Mouse (Mus musculus): ENCODE results near the gene Hlcs. TPM values are rescaled to one million over a fixed set of nuclear protein-coding genes. Genes with fewer than 3 reads are reported as not detected.

The Hlcs gene
- polyA plus RNA-seq, 1 experiment: 12.6 TPM

DNA sequence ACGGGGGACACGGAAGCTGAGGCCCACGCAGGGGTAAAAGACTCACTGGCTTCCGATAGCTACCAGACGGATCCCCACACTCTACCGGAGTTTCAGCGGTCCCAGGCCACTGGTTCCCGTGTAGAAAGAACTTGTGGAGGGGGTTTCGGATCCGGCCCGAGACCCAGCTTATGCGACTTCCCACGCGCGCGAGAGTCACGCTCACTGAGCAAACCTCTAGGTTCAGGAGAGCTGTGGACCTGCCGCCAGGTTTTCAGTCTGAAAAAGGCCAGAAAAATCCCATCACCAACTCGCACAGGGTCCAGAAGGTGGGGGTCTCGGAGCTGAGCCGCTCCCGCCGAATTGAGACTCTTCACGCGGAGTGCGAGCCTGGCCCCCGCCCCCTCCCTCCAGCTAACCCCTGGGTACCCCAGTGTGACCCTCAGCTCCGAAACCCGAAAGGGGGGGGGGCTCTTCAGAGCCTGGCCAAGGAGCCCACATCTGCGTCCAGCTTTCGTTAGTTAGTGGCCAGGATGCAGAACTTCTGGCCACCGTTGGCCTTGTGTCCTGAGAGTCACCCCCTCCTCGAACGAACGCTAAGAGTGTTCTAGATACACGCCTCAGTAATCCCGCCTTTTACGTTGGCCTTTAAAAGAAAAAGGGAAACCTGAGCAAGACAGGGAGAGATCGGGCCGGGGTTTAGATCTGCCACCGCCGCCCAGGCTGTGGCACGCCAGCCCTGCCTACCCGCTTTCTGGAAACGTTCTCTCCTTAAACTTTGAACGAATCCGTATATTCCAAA, 234.1 kb downstream of the Hlcs start:
- Histone ChIP-seq H3K4me1 (ENCODE audit: control insufficient read depth, insufficient read depth, low read length) (no peaks in the 10 kb centered on the region), H3K36me3 (ENCODE audit: control insufficient read depth, insufficient read depth, low read length, poor library complexity, severe bottlenecking) (no peaks in the 10 kb centered on the region), H3K27me3 (ENCODE audit: control insufficient read depth, insufficient read depth, low read length, poor library complexity, severe bottlenecking) (peaks cover 35% of the 10 kb centered on the region), H3K9ac (ENCODE audit: low read depth, poor library complexity, severe bottlenecking) (no peak overlapping the region), H3K9me3 (replicated peaks; ENCODE audit: control insufficient read depth, insufficient read depth, low read length, poor library complexity, severe bottlenecking) (no peaks in the 10 kb centered on the region), H3K4me3 (ENCODE audit: low read depth, low read length) (0 out of 2 replicates have a peak overlapping the region, but pooled peaks have one; percentile 34), H3K27ac (ENCODE audit: insufficient read depth, low read length) (no peak overlapping the region)
- no peak for TF ChIP-seq CTCF (IDR thresholded peaks at IDR 0.05; ENCODE audit: low read depth, low read length)
- TF ChIP-seq EP300 (IDR thresholded peaks at IDR 0.05; ENCODE audit: insufficient read depth, low read depth, low read length): no peak
- no peak for TF ChIP-seq POLR2A (IDR thresholded peaks at IDR 0.05; ENCODE audit: insufficient read depth, low read length)

Other genes starting within 250 kb of the Hlcs start
- gene Sim2, start 228.6 kb downstream of the Hlcs start, polyA plus RNA-seq (2011; ENCODE audit: insufficient read depth, insufficient read length, low read depth, missing spikeins): not detected in 2 replicates
- gene Ripply3, start 14.8 kb upstream of the Hlcs start, polyA plus RNA-seq (2011; ENCODE audit: insufficient read depth, insufficient read length, low read depth, missing spikeins): 0.87 and 0.91 TPM in 2 replicates
- 149 and 152 TPM in 2 replicates for gene Ttc3, start 57.0 kb upstream of the Hlcs start, polyA plus RNA-seq (2011; ENCODE audit: insufficient read depth, insufficient read length, low read depth, missing spikeins)
- gene Pigp, start 58.3 kb upstream of the Hlcs start, polyA plus RNA-seq (2011; ENCODE audit: insufficient read depth, insufficient read length, low read depth, missing spikeins): 54.7 and 65.3 TPM in 2 replicates
- 38.9 and 39.5 TPM in 2 replicates for gene Vps26c, start 213.3 kb upstream of the Hlcs start, polyA plus RNA-seq (2011; ENCODE audit: insufficient read depth, insufficient read length, low read depth, missing spikeins)

Measured in ES-Bruce4 (cell line).